ENCODE assay signal across 9 mouse cellular contexts in the genomic region with DNA sequence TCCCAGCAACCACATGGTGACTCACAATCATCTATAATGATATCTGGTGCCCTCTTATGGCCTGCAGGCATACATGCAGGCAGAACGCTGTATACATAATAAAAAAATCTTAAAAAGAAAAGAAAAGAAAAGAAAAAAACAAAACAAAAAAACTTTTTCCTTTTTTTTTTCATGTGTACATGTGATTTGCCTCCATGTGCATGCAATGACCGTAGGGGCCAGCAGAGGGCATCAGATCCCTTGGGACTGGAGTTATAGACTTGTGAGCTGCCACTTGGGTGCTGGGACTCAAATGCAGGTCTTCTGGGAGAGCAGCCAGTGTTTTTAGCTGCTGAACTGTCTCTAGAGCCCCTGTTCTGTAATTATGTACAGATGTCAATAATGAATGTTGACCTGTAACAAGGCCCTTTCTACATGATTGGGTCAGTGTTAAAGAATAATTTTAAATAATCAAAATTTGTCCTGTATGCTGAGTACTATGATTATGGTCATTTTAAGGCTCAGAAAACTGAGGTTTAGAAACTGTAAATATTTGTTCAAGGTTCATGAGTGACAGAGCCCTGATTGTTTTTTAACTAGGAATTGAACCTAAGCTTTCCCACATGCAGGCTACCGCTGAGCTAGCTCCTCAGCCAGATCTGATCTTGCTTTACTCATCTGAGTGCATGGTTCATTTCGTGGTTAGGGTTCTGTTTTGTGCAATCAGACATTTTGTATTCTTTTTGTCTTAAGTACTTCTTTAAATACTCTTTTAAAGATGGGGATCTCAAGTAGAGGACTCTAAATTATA. TPM values are rescaled to one million over a fixed set of nuclear protein-coding genes. Genes with fewer than 3 reads are reported as not detected.
DNase-seq lines count a peak whose midpoint lies in the region; ATAC-seq and TF ChIP-seq lines count a peak whose summit lies in the region.
"Had no signal": no experiment of that assay in that cellular context is flagged by ENCODE, and none has a peak within 500 bp of the region (broad histone marks: within the 10 kb centered on the region; RNA-seq: fewer than 3 reads in every experiment).

No protein-coding gene starts in this region.

- no peaks in the 10 kb centered on the region for H3K36me3 ChIP-seq in heart, embryonic 11.5 days (ENCODE audit: control insufficient read depth, insufficient read depth, low read length)
- no peaks in the 10 kb centered on the region for H3K36me3 ChIP-seq in lung, embryonic 14.5 days (ENCODE audit: insufficient read depth)
- H3K36me3 ChIP-seq: neural tube, embryonic 13.5 days had no signal

- H3K9ac ChIP-seq in heart, embryonic 11.5 days (ENCODE audit: low read depth, low read length): no peak overlapping the region
- H3K9ac ChIP-seq in lung, embryonic 14.5 days: no peak overlapping the region
- H3K9ac ChIP-seq: neural tube, embryonic 13.5 days had no signal

- H3K4me3 ChIP-seq in heart, embryonic 11.5 days (ENCODE audit: low read depth, low read length): no peak overlapping the region
- H3K4me3 ChIP-seq in lung, embryonic 14.5 days (ENCODE audit: low read depth, low read length): no peak overlapping the region
- H3K4me3 ChIP-seq: neural tube, embryonic 13.5 days had no signal

- no peak overlapping the region for H3K27ac ChIP-seq in heart, embryonic 11.5 days (ENCODE audit: low read depth, low read length)
- H3K27ac ChIP-seq in lung, embryonic 14.5 days (ENCODE audit: low read depth): no peak overlapping the region
- H3K27ac ChIP-seq: neural tube, embryonic 13.5 days had no signal

- ATAC-seq in heart, embryonic 11.5 days (replicated peaks; ENCODE audit: insufficient number of reproducible peaks, low FRiP score, low TSS enrichment): no peak
- ATAC-seq in lung, embryonic 14.5 days (ENCODE audit: insufficient read depth): no peak

- no peaks in the 10 kb centered on the region for H3K27me3 ChIP-seq in heart, embryonic 11.5 days (ENCODE audit: control insufficient read depth, insufficient read depth, low read length)
- H3K27me3 ChIP-seq in lung, embryonic 14.5 days (ENCODE audit: insufficient read depth, low read length): no peaks in the 10 kb centered on the region
- H3K27me3 ChIP-seq: neural tube, embryonic 13.5 days had no signal

- peaks cover 3% of the 10 kb centered on the region; the same call in 1 of the 2 replicates for H3K4me1 ChIP-seq in heart, embryonic 11.5 days (ENCODE audit: control insufficient read depth, insufficient read depth, low read length)
- no peaks in the 10 kb centered on the region for H3K4me1 ChIP-seq in lung, embryonic 14.5 days (ENCODE audit: insufficient read depth)
- H3K4me1 ChIP-seq: neural tube, embryonic 13.5 days had no signal

- WGBS in heart, embryonic 11.5 days (ENCODE audit: insufficient replicate concordance): 88% methylated on average over 4 of the region's 4 CpGs
- 80% methylated on average over 4 of the region's 4 CpGs for WGBS in lung, embryonic 14.5 days

- no peak overlapping the region for H3K4me2 ChIP-seq in heart, embryonic 11.5 days
- no peak overlapping the region for H3K4me2 ChIP-seq in lung, embryonic 14.5 days
- H3K4me2 ChIP-seq: neural tube, embryonic 13.5 days had no signal

- peaks cover 2% of the 10 kb centered on the region; the same call in 1 of the 2 replicates for H3K9me3 ChIP-seq in heart, embryonic 11.5 days (replicated peaks; ENCODE audit: control insufficient read depth, low read length)
- H3K9me3 ChIP-seq in lung, embryonic 14.5 days (ENCODE audit: low read depth, low read length): no peaks in the 10 kb centered on the region

- TF ChIP-seq CTCF in lung, embryonic 14.5 days (IDR thresholded peaks at IDR 0.05; ENCODE audit: low read depth): peak; percentile 55

- DNase-seq in heart, postnatal 4 days: peak; percentile 47
- DNase-seq in 416B (ENCODE audit: low read depth): peak; percentile 45
- peak; percentile 14 for DNase-seq in T-cell, adult 2 months (ENCODE audit: low spot score)
- peak; percentile 55 for DNase-seq in lung, embryonic 14.5 days
- no peak for DNase-seq in frontal cortex, postnatal 10 days (ENCODE audit: low spot score in 2 of 2)
- DNase-seq in cerebellum, adult 11-12 months: no peak
- no peak for DNase-seq in urinary bladder, postnatal 4 days (ENCODE audit: low spot score in 2 of 2)

RNA-seq across cellular contexts. Expression of a gene that starts 30.3 kb away (rescaled TPM):
- 10 to 100 TPM; 76.0 to 80.9 TPM for total RNA-seq in heart, postnatal 4 days (2021)
- 82.5 and 84.3 TPM in 2 replicates for polyA plus RNA-seq in heart, embryonic 11.5 days (2014; fragmentation: Nextera tagmentation; extraction: Ambion mirVana)
- polyA plus RNA-seq in lung, embryonic 14.5 days (2014; fragmentation: Nextera tagmentation; extraction: Ambion mirVana): 98.5 and 101 TPM in 2 replicates

RNA-seq across cellular contexts. Expression of a gene that starts 53.3 kb away (rescaled TPM):
- total RNA-seq in heart, postnatal 4 days (2021): 100 to 1,000 TPM; 124 TPM
- 203 and 213 TPM in 2 replicates for polyA plus RNA-seq in heart, embryonic 11.5 days (2014; fragmentation: Nextera tagmentation; extraction: Ambion mirVana)
- polyA plus RNA-seq in lung, embryonic 14.5 days (2014; fragmentation: Nextera tagmentation; extraction: Ambion mirVana): 168 and 174 TPM in 2 replicates

Comparison
In these comparisons a context has a peak if more than half of its experiments do, and no peak if none do; other contexts are left out.
1. DNase-seq: peak in heart, postnatal 4 days (single experiment), 416B (single experiment), T-cell, adult 2 months (single experiment) and lung, embryonic 14.5 days (single experiment); none in frontal cortex, postnatal 10 days (0 of 2), cerebellum, adult 11-12 months (single experiment) and urinary bladder, postnatal 4 days (0 of 2).